Mouse (Mus musculus): ENCODE measurements around the gene Mrps17.

DNA sequence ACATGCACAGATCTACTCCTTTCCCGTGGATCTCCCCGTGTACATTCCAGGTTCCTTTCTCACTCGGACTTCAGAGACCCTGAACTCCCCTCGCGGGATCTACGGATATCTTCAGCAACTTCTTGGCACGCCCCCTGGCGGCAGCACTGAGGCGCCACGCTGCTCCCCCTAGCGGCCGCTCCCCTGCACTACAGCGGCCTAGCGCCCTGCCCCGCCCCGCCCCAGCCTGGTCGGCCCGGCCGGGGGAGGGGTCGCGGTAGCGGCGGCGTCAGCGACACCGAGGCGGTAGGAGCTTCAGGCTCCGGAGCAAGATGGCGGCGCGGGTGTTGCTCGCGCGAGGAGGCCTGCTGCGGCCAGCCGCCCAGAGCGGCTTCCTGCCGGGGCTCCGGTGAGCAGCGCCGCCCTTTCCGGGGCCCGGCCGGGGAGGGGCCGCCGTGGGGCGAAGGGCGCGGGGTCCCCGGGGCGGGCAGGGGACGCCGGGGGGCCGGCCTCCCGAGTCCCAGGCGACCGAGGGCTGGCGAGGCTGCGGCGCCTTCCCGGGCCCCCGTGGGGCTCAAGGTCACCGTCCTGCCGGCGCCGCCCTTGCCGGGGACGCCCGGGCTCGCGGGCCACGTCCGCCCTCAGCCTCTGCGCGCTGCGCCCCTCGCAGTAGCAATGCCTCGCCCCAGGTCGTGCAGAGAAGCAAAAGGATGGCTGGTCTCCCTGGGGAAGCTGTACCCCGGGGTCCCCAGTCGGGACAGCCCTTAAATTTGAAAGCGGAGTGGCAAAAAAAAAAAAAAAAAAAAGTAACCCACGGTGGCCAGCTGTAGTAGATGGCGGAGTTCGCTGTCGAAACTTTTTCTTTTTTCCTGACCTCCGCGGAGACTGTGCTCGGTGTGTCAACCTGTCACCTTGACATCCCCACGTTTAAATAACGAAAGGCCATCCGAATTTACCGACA lies 9.8 kb downstream of the Mrps17 start, which contains the start of gene Nipsnap2:
- TF ChIP-seq CTCF (IDR thresholded peaks at IDR 0.05; ENCODE audit: low read depth) (peak; percentile 99), EP300 (IDR thresholded peaks at IDR 0.05; ENCODE audit: low read depth) (no peak)
